Mouse (Mus musculus) right cerebral cortex, postnatal 25 days (tissue): ENCODE results near the gene Trim80.
"Not testable (repeated sequence)": the region's sequence is repeated elsewhere in the genome, so short reads cannot be mapped to it uniquely, and the experiment has no call there.

ENCODE experiments used
- DNase-seq: peaks from one replicate; pipeline ENCODE4 v3.0.0; 2022

Trim80 gene

GRCm38 (mm10) chr11:115429307-115429706 lies 11.0 kb upstream of the Trim80 start:
- no peak for DNase-seq

GRCm38 (mm10) chr11:115430561-115430960 lies 9.8 kb upstream of the Trim80 start:
- DNase-seq = no peak

- DNase-seq = no peak
Measured at GRCm38 (mm10) chr11:115432814-115433213, 7.5 kb upstream of the Trim80 start.

DNA sequence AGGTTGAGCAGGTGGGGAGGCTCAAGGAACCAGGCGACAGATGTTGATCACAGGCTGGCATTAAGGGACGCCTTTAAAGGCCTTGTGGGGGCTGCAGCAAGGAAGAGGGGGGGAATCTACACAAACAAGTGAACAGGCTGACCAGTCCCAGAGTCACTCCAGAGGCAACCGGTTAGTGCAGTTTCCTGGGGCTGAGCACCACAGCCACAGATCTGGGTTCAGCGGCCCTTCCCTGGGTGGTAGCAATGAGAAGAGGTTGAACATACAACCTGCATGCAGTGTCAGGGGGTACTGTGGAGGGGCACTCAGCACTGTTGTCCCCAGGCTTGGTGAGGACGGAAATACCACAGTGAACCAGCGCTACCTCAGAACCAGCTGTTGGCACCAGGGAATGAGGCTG lies 7.0 kb upstream of the Trim80 start:
- no peak for DNase-seq

DNA sequence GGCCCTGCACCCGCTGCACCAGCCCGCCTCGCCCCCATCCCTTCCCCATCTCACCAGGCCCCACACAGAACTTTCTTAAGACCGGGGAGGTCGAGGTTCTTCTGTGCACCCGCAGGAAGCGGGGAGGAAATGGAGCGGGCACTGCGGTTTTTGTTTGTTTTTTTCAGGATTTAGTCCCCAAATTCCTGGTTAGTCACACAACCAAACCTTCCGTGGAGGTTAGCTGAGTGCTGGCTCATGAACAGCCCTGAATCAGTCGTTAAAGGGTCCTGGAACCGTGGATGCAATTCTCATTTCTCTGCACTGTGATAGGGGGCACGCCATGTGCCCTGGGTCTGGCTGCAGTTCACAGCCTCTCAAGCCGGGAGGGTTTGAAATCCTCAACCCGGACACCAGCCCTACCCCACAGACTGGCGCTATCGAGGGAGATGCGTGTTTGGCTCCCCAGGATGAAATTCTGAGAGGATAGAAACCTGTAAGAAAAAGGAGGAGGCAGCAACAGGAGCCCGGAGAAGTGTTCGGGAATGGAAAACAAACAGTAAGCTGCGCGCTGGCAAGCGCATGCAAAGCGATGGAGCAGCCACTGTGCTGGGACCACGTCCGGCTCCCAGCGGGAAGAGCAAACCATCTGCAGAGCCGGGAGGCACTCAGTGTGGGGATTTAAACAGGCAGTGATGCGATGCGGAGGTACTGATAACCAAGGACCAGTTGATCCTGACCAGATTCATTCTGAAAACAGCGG lies 4.6 kb upstream of the Trim80 start:
- peak; percentile 41 for DNase-seq

- peak; percentile 42 for DNase-seq
Measured at GRCm38 (mm10) chr11:115437571-115438122, 2.7 kb upstream of the Trim80 start.

- DNase-seq = no peak
Measured at GRCm38 (mm10) chr11:115439326-115439725, 1.0 kb upstream of the Trim80 start.

GRCm38 (mm10) chr11:115441417-115441816 lies 1.1 kb downstream of the Trim80 start:
- no peak for DNase-seq

DNA sequence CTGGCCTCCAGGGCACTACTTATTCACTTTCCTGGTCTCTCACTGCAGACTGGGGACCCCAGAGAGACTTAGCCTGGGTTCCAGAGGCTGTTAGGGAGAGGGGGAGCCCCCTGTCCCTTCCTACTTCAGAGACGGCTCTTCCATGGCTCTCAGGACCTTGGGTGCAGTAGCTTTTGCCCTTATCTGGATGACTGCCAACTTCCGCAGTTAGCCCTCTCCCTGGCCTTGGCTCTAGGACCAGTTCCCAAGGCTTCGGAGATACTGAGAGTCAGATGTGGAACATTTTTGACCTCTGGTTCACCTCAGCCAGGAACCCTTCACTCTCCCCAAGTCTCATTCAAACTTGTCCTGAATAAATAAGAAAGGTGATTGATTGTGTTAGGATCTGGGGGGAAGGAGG lies 6.6 kb downstream of the Trim80 start:
- no peak for DNase-seq

- no peak for DNase-seq
Measured at GRCm38 (mm10) chr11:115447321-115447885, 7.1 kb downstream of the Trim80 start.

- DNase-seq = no peak
Measured at GRCm38 (mm10) chr11:115448075-115448474, 7.7 kb downstream of the Trim80 start.

DNA sequence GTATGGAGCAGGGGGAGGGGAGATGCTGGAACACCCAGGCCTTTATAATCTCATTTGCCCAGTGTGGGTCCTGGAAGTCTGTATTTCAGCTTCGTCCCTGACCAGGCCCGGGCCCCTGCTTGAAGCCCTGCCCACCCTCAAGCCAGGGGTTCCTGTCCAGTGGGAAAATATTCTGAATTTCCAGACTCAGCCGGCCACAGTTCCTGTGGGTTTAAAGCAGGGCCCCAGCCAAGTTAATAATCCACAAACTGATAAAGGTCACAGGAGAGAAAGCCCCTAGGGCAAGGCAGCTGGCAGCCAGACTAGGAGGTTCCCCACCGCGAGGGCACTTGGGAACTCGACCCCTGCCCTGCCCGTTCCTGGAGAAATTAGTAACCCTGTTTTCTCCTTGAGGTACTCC lies 8.7 kb downstream of the Trim80 start:
- DNase-seq = no peak

DNA sequence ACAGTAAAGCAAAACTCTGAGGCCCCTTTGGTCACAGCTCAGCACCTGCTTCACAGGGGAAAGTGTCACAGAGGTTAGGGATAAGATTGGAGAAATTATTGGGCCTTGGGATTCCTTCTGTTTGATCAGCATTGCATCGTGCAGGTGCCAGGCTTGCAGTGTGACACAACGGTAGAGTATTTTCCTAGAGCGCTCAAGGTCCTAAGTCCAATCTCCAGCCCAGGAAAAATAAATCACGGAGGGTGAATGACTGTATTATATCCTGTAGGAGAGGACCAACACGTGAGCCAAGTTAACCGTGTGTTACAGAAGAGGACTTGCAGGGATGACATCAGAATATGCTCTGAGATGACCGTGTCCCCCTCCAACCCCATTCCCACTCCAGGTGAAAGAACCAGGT lies 9.8 kb downstream of the Trim80 start:
- no peak for DNase-seq

DNA sequence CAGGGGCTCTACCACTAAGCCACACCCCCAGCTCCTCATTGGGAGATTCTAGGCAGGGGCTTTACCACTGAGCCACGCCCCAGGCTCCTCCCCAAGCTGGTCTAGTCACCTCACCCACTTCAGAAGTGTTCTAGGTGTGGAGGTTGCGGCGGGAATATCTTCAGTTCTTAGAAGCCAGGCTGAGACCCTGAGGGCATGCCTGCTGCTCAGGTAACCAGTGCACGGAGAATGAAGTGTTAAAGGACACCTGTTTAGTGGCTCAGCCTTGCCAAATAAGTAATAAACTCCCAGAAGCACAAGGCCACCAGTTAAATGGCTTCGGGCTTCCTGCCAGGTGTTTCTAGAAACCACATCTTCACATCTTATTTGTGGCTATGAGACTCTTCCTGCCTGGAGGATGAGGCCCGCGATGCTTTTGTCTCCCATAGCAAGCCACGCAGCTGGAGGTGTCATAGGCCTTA lies 11.5 kb downstream of the Trim80 start:
- no peak for DNase-seq

DNA sequence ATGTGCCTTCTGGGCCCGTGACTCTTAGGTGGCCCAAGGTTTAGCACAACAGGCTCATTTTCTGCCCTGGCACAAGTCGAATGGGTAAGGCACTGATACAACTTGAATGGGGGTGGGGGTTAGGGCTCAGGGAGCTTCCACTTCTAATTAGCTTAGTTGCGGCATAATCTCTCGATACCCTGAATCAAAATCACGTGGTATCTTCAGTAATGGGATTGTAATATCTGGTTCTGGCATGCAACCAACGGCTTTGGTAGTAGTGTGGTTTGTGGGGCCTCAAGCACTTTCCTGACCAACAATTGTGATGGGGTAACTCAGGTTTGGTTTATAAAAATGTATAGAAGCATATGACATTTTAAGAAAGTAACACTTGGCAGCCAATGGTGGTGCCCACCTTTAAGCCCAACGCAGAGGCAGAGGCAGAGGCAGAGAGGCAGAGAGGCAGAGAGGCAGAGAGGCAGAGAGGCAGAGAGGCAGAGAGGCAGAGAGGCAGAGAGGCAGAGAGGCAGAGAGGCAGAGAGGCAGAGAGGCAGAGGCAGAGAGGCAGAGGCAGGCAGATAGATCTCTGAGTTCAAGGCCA lies 12.0 kb downstream of the Trim80 start:
- no peak for DNase-seq

- no peak for DNase-seq
Measured at GRCm38 (mm10) chr11:115453306-115453705, 13.0 kb downstream of the Trim80 start.

GRCm38 (mm10) chr11:115454822-115455221 lies 14.5 kb downstream of the Trim80 start:
- not testable (repeated sequence) for DNase-seq

- DNase-seq = no peak
Measured at GRCm38 (mm10) chr11:115455619-115456018, 15.3 kb downstream of the Trim80 start.

- DNase-seq = no peak
Measured at GRCm38 (mm10) chr11:115456182-115456581, 15.8 kb downstream of the Trim80 start.

GRCm38 (mm10) chr11:115457405-115457804 lies 17.1 kb downstream of the Trim80 start:
- DNase-seq = no peak

GRCm38 (mm10) chr11:115460976-115461375 lies 20.6 kb downstream of the Trim80 start:
- no peak for DNase-seq

GRCm38 (mm10) chr11:115461846-115462242 lies 21.5 kb downstream of the Trim80 start:
- no peak for DNase-seq

GRCm38 (mm10) chr11:115462243-115462891 lies 22.0 kb downstream of the Trim80 start, which contains the start of gene Slc16a5:
Slc16a5 (plus strand) TSS chr11:115462474.
- no peak for DNase-seq
